Mouse (Mus musculus): ENCODE measurements around the gene Ndufb3. TPM values are rescaled to one million over a fixed set of nuclear protein-coding genes. Genes with fewer than 3 reads are reported as not detected.
A peak's percentile ranks its signal among the peaks of the same experiment; 100 is the strongest.
"Not testable (repeated sequence)": the region's sequence is repeated elsewhere in the genome, so short reads cannot be mapped to it uniquely, and the experiment has no call there.

The Ndufb3 gene
- 128 and 143 TPM in 2 replicates for polyA plus RNA-seq (2016; fragmentation: Nextera tagmentation; extraction: Ambion mirVana)

GRCm38 (mm10) chr1:58586171-58586997, at the start of gene Ndufb3, which contains the start of gene Fam126b:
Gene Ndufb3, plus strand, starts transcription at chr1:58586384.
Gene Fam126b, minus strand, starts transcription at chr1:58586323.
- H3K4me1 ChIP-seq, result peaks cover 16% of the 10 kb centered on the region
- under 1% methylated on average over 39 of the region's 41 CpGs for WGBS (ENCODE audit: insufficient replicate concordance)
- peak within 1 kb of the TSS; percentile 80 for H3K4me3 ChIP-seq
- H3K9me3 ChIP-seq (replicated peaks), result no peaks in the 10 kb centered on the region
- peak; percentile 98 for ATAC-seq
- H3K36me3 ChIP-seq, result peaks cover 4% of the 10 kb centered on the region
- peak within 1 kb of the TSS; percentile 85 for H3K4me2 ChIP-seq
- H3K27ac ChIP-seq, result peak within 1 kb of the TSS; percentile 79
- H3K9ac ChIP-seq, result peak within 1 kb of the TSS; percentile 89
- H3K27me3 ChIP-seq (replicated peaks), result no peaks in the 10 kb centered on the region

GRCm38 (mm10) chr1:58541386-58541785, 44.8 kb upstream of the Ndufb3 start:
- ATAC-seq, result no peak
- 63% methylated on average over 1 of the region's 1 CpGs for WGBS (ENCODE audit: insufficient replicate concordance)

GRCm38 (mm10) chr1:58560370-58560769, 25.8 kb upstream of the Ndufb3 start:
- H3K36me3 ChIP-seq, result peaks cover 24% of the 10 kb centered on the region; the same call in 1 of the 2 replicates
- not testable (repeated sequence) for H3K9ac ChIP-seq; H3K4me3 ChIP-seq; H3K27ac ChIP-seq; H3K9me3 ChIP-seq (replicated peaks); H3K4me2 ChIP-seq; ATAC-seq; H3K4me1 ChIP-seq; H3K27me3 ChIP-seq (replicated peaks)
- 85% methylated on average over 6 of the region's 6 CpGs for WGBS (ENCODE audit: insufficient replicate concordance)

More at GRCm38 (mm10) chr1:58541386-58541785, 44.8 kb upstream of the Ndufb3 start:
- H3K4me1 ChIP-seq, result no peaks in the 10 kb centered on the region
- peaks cover 73% of the 10 kb centered on the region for H3K36me3 ChIP-seq
- no peak overlapping the region for H3K4me2 ChIP-seq
- no peak overlapping the region for H3K4me3 ChIP-seq
- no peak overlapping the region for H3K27ac ChIP-seq
- H3K27me3 ChIP-seq (replicated peaks), result no peaks in the 10 kb centered on the region
- no peak overlapping the region for H3K9ac ChIP-seq
- H3K9me3 ChIP-seq (replicated peaks), result no peaks in the 10 kb centered on the region

GRCm38 (mm10) chr1:58562455-58562854, 23.7 kb upstream of the Ndufb3 start:
- no peak for ATAC-seq
- no peak overlapping the region for H3K27ac ChIP-seq
- 74% methylated on average over 1 of the region's 1 CpGs for WGBS (ENCODE audit: insufficient replicate concordance)

GRCm38 (mm10) chr1:58564981-58565380, 21.2 kb upstream of the Ndufb3 start:
- Histone ChIP-seq H3K36me3 (peaks cover 16% of the 10 kb centered on the region; the same call in 1 of the 2 replicates), H3K27ac (no peak overlapping the region), H3K27me3 (replicated peaks) (no peaks in the 10 kb centered on the region), H3K9me3 (replicated peaks) (no peaks in the 10 kb centered on the region), H3K4me3 (no peak overlapping the region), H3K4me2 (no peak overlapping the region), H3K9ac (no peak overlapping the region), H3K4me1 (peaks cover 10% of the 10 kb centered on the region; the same call in 1 of the 2 replicates)
- 91% methylated on average over 5 of the region's 5 CpGs for WGBS (ENCODE audit: insufficient replicate concordance)
- ATAC-seq, result no peak

More at GRCm38 (mm10) chr1:58562455-58562854, 23.7 kb upstream of the Ndufb3 start:
- no peaks in the 10 kb centered on the region for H3K27me3 ChIP-seq (replicated peaks)
- no peak overlapping the region for H3K4me2 ChIP-seq
- no peaks in the 10 kb centered on the region for H3K9me3 ChIP-seq (replicated peaks)
- H3K4me1 ChIP-seq, result no peaks in the 10 kb centered on the region
- H3K36me3 ChIP-seq, result peaks cover 17% of the 10 kb centered on the region; the same call in 1 of the 2 replicates
- H3K4me3 ChIP-seq, result no peak overlapping the region
- no peak overlapping the region for H3K9ac ChIP-seq

- H3K27me3 ChIP-seq (replicated peaks), result no peaks in the 10 kb centered on the region
- peaks cover 18% of the 10 kb centered on the region; the same call in 1 of the 2 replicates for H3K4me1 ChIP-seq
- no peak overlapping the region for H3K4me2 ChIP-seq
- H3K27ac ChIP-seq, result no peak overlapping the region
- H3K4me3 ChIP-seq, result no peak overlapping the region
- no peak overlapping the region for H3K9ac ChIP-seq
- ATAC-seq, result no peak
- H3K36me3 ChIP-seq, result peaks cover 13% of the 10 kb centered on the region; the same call in 1 of the 2 replicates
- no peaks in the 10 kb centered on the region for H3K9me3 ChIP-seq (replicated peaks)
Observed at GRCm38 (mm10) chr1:58566621-58567020, 19.6 kb upstream of the Ndufb3 start.

- no peak overlapping the region for H3K27ac ChIP-seq
- no peak overlapping the region for H3K4me2 ChIP-seq
- H3K4me3 ChIP-seq, result no peak overlapping the region
- 0 out of 2 replicates have a peak, but pooled peaks cover 4% of the 10 kb centered on the region for H3K36me3 ChIP-seq
- no peak overlapping the region for H3K9ac ChIP-seq
- H3K27me3 ChIP-seq (replicated peaks), result no peaks in the 10 kb centered on the region
- H3K9me3 ChIP-seq (replicated peaks), result no peaks in the 10 kb centered on the region
- peaks cover 18% of the 10 kb centered on the region; the same call in 1 of the 2 replicates for H3K4me1 ChIP-seq
- ATAC-seq, result no peak
Observed at GRCm38 (mm10) chr1:58568456-58569130, 17.6 kb upstream of the Ndufb3 start.

GRCm38 (mm10) chr1:58570437-58570836, 15.7 kb upstream of the Ndufb3 start:
- 39% methylated on average over 4 of the region's 4 CpGs for WGBS (ENCODE audit: insufficient replicate concordance)
- Histone ChIP-seq H3K36me3 (no peaks in the 10 kb centered on the region), H3K9me3 (replicated peaks) (no peaks in the 10 kb centered on the region), H3K4me1 (peaks cover 18% of the 10 kb centered on the region; the same call in 1 of the 2 replicates), H3K9ac (no peak overlapping the region), H3K4me3 (no peak overlapping the region), H3K4me2 (no peak overlapping the region), H3K27me3 (replicated peaks) (no peaks in the 10 kb centered on the region), H3K27ac (no peak overlapping the region)
- no peak for ATAC-seq

GRCm38 (mm10) chr1:58579179-58579578, 7.0 kb upstream of the Ndufb3 start:
- H3K36me3 ChIP-seq, result 0 out of 2 replicates have a peak, but pooled peaks cover 4% of the 10 kb centered on the region
- no peak overlapping the region for H3K4me3 ChIP-seq
- H3K4me1 ChIP-seq, result no peaks in the 10 kb centered on the region
- H3K4me2 ChIP-seq, result no peak overlapping the region
- H3K9me3 ChIP-seq (replicated peaks), result no peaks in the 10 kb centered on the region
- H3K9ac ChIP-seq, result no peak overlapping the region
- H3K27ac ChIP-seq, result no peak overlapping the region
- H3K27me3 ChIP-seq (replicated peaks), result no peaks in the 10 kb centered on the region
- WGBS (ENCODE audit: insufficient replicate concordance), result 75% methylated on average over 2 of the region's 2 CpGs
- ATAC-seq, result no peak

- H3K27ac ChIP-seq, result no peak overlapping the region
- H3K4me2 ChIP-seq, result no peak overlapping the region
- 58% methylated on average over 1 of the region's 1 CpGs for WGBS (ENCODE audit: insufficient replicate concordance)
- H3K4me1 ChIP-seq, result peaks cover 16% of the 10 kb centered on the region
- no peaks in the 10 kb centered on the region for H3K27me3 ChIP-seq (replicated peaks)
- H3K9ac ChIP-seq, result no peak overlapping the region
- no peak overlapping the region for H3K4me3 ChIP-seq
- no peak for ATAC-seq
- no peaks in the 10 kb centered on the region for H3K9me3 ChIP-seq (replicated peaks)
- H3K36me3 ChIP-seq, result 0 out of 2 replicates have a peak, but pooled peaks cover 4% of the 10 kb centered on the region
Observed at GRCm38 (mm10) chr1:58582611-58583010, 3.6 kb upstream of the Ndufb3 start.

GRCm38 (mm10) chr1:58584271-58584670, 1.9 kb upstream of the Ndufb3 start:
- no peaks in the 10 kb centered on the region for H3K27me3 ChIP-seq (replicated peaks)
- peaks cover 16% of the 10 kb centered on the region for H3K4me1 ChIP-seq
- no peak overlapping the region for H3K4me2 ChIP-seq
- no peak overlapping the region for H3K27ac ChIP-seq
- ATAC-seq, result no peak
- no peaks in the 10 kb centered on the region for H3K9me3 ChIP-seq (replicated peaks)
- no peak overlapping the region for H3K9ac ChIP-seq
- no peak overlapping the region for H3K4me3 ChIP-seq
- WGBS (ENCODE audit: insufficient replicate concordance), result 65% methylated on average over 1 of the region's 1 CpGs
- H3K36me3 ChIP-seq, result 0 out of 2 replicates have a peak, but pooled peaks cover 4% of the 10 kb centered on the region

All from liver, embryonic 12.5 days (tissue).